Mouse (Mus musculus) embryo, embryonic 11.5 days (tissue): Measurements from ENCODE around the gene Lbx1.

Experiments used
- DNase-seq: peaks from one replicate; pipeline ENCODE4 v3.0.0-alpha.2; 2012; ENCODE audit warnings: low read depth, low spot score

Gene Lbx1

GRCm38 (mm10) chr19:45216240-45216639 is 19.4 kb downstream of the Lbx1 start:
- no peak for DNase-seq

- DNase-seq = no peak
Observed at GRCm38 (mm10) chr19:45215431-45215830, 20.2 kb downstream of the Lbx1 start.

GRCm38 (mm10) chr19:45209776-45210422 is 25.7 kb downstream of the Lbx1 start:
- no peak for DNase-seq

GRCm38 (mm10) chr19:45209191-45209590 is 26.4 kb downstream of the Lbx1 start:
- no peak for DNase-seq

- DNase-seq = no peak
Observed at GRCm38 (mm10) chr19:45208438-45209060, 27.1 kb downstream of the Lbx1 start.

- DNase-seq = no peak
Observed at GRCm38 (mm10) chr19:45207662-45208437, 27.8 kb downstream of the Lbx1 start.

GRCm38 (mm10) chr19:45207153-45207552 is 28.5 kb downstream of the Lbx1 start:
- no peak for DNase-seq

- no peak for DNase-seq
Observed at GRCm38 (mm10) chr19:45205311-45206105, 30.1 kb downstream of the Lbx1 start.

- no peak for DNase-seq
Observed at GRCm38 (mm10) chr19:45196967-45197366, 38.6 kb downstream of the Lbx1 start.

GRCm38 (mm10) chr19:45194651-45195050 is 41.0 kb downstream of the Lbx1 start:
- no peak for DNase-seq
